Mouse (Mus musculus) stomach, embryonic 15.5 days (tissue): ENCODE data around the gene Nuf2. TPM values are rescaled to one million over a fixed set of nuclear protein-coding genes. Genes with fewer than 3 reads are reported as not detected.
"Not testable (repeated sequence)": the region's sequence is repeated elsewhere in the genome, so short reads cannot be mapped to it uniquely, and the experiment has no call there.

Experiments used
- ATAC-seq: fragments of 200-750 bp; cut with Nextera tagmentation; 2 replicates; pipeline ENCODE4 v1.8.0; 2017; ENCODE audit warnings: low read depth, moderate number of reproducible peaks, moderate TSS enrichment; ENCODE audit not compliant: insufficient read depth, low FRiP score
- H3K27ac ChIP-seq: fragments of 300-500 bp; sonication (generic); 2 replicates; pipeline ENCODE4 v1.5.1; 2015; ENCODE audit warnings: mild to moderate bottlenecking, inconsistent platforms
- H3K27me3 ChIP-seq: fragments of 300-500 bp; sonication (generic); replicated peaks from 2 replicates; pipeline ENCODE4 v1.6.1; 2015; ENCODE audit warnings: inconsistent platforms
- H3K36me3 ChIP-seq: fragments of 300-500 bp; sonication (generic); 2 replicates; pipeline ENCODE4 v1.6.1; 2015; ENCODE audit warnings: inconsistent platforms
- H3K4me1 ChIP-seq: fragments of 300-500 bp; sonication (generic); 2 replicates; pipeline ENCODE4 v1.6.1; 2015; ENCODE audit warnings: inconsistent platforms
- H3K4me2 ChIP-seq: fragments of 300-500 bp; sonication (generic); 2 replicates; pipeline ENCODE4 v1.6.1; 2015; ENCODE audit warnings: mild to moderate bottlenecking, inconsistent platforms
- H3K4me3 ChIP-seq: fragments of 300-500 bp; sonication (generic); replicated peaks from 2 replicates; pipeline ENCODE4 v1.5.1; 2015; ENCODE audit warnings: inconsistent platforms
- H3K9ac ChIP-seq: fragments of 300-500 bp; sonication (generic); 2 replicates; pipeline ENCODE4 v1.6.1; 2015; ENCODE audit warnings: inconsistent platforms
- H3K9me3 ChIP-seq: fragments of 300-500 bp; sonication (generic); 2 replicates; pipeline ENCODE4 v1.6.1; 2016; ENCODE audit warnings: inconsistent platforms
- WGBS: fragments of 180-500 bp; shearing (Covaris S2); methylation state at CpG from one replicate; pipeline ENCODE4 v1.1.7; 2015; 5-methylcytosine and 5-hydroxymethylcytosine counted together
- polyA plus RNA-seq: library from polyadenylated mRNA; unstranded; fragments of >200 nt; fragmentation: Nextera tagmentation; extraction: Ambion mirVana; gene quantifications from 2 replicates; pipeline ENCODE4 v1.2.1, GENCODE M21; 2015

Gene Nuf2
- polyA plus RNA-seq, 1 experiment from 2014 or later, result 49.5 TPM

GRCm38 (mm10) chr1:169517899-169518517 is 13.3 kb downstream of the Nuf2 start:
- not testable (repeated sequence) for ATAC-seq, H3K4me1 ChIP-seq, H3K4me3 ChIP-seq, H3K27me3 ChIP-seq, H3K9ac ChIP-seq, H3K9me3 ChIP-seq, H3K27ac ChIP-seq, H3K4me2 ChIP-seq
- WGBS, result 95% methylated on average over 7 of the region's 7 CpGs
- peaks cover 30% of the 10 kb centered on the region for H3K36me3 ChIP-seq

- H3K9me3 ChIP-seq, result no peaks in the 10 kb centered on the region
- no peak overlapping the region for H3K9ac ChIP-seq
- 95% methylated on average over 8 of the region's 8 CpGs for whole genome bisulfite sequencing
- H3K4me1 ChIP-seq, result no peaks in the 10 kb centered on the region
- ATAC-seq, result no peak
- no peak overlapping the region for H3K4me2 ChIP-seq
- H3K36me3 ChIP-seq, result peaks cover 24% of the 10 kb centered on the region
- no peak overlapping the region for H3K27ac ChIP-seq
- H3K27me3 ChIP-seq, result no peaks in the 10 kb centered on the region
- H3K4me3 ChIP-seq, result no peak overlapping the region
These were observed 13.8 kb downstream of the Nuf2 start for GRCm38 (mm10) chr1:169517376-169517892.

GRCm38 (mm10) chr1:169506354-169506753 is 24.9 kb downstream of the Nuf2 start:
- no peak overlapping the region for H3K27ac ChIP-seq
- no peak overlapping the region for H3K4me3 ChIP-seq
- WGBS, result 85% methylated on average over 6 of the region's 6 CpGs
- no peaks in the 10 kb centered on the region for H3K4me1 ChIP-seq
- H3K36me3 ChIP-seq, result peaks cover 37% of the 10 kb centered on the region
- H3K9me3 ChIP-seq, result no peaks in the 10 kb centered on the region
- no peak overlapping the region for H3K4me2 ChIP-seq
- no peak overlapping the region for H3K9ac ChIP-seq
- ATAC-seq, result no peak
- H3K27me3 ChIP-seq, result no peaks in the 10 kb centered on the region

GRCm38 (mm10) chr1:169502876-169503275 is 28.4 kb downstream of the Nuf2 start:
- Histone ChIP-seq H3K27ac (no peak overlapping the region), H3K9ac (no peak overlapping the region), H3K9me3 (no peaks in the 10 kb centered on the region), H3K4me1 (no peaks in the 10 kb centered on the region), H3K36me3 (peaks cover 39% of the 10 kb centered on the region), H3K4me3 (no peak overlapping the region), H3K27me3 (no peaks in the 10 kb centered on the region), H3K4me2 (no peak overlapping the region)
- no peak for ATAC-seq
- 85% methylated on average over 3 of the region's 3 CpGs for WGBS

- Histone ChIP-seq H3K27ac (no peak overlapping the region), H3K4me1 (no peaks in the 10 kb centered on the region), H3K36me3 (peaks cover 3% of the 10 kb centered on the region; the same call in 1 of the 2 replicates), H3K4me3 (no peak overlapping the region), H3K9me3 (no peaks in the 10 kb centered on the region), H3K27me3 (no peaks in the 10 kb centered on the region), H3K4me2 (no peak overlapping the region), H3K9ac (no peak overlapping the region)
- 61% methylated on average over 8 of the region's 8 CpGs for WGBS
- no peak for ATAC-seq
These were observed 35.6 kb downstream of the Nuf2 start for GRCm38 (mm10) chr1:169495621-169496020.

DNA sequence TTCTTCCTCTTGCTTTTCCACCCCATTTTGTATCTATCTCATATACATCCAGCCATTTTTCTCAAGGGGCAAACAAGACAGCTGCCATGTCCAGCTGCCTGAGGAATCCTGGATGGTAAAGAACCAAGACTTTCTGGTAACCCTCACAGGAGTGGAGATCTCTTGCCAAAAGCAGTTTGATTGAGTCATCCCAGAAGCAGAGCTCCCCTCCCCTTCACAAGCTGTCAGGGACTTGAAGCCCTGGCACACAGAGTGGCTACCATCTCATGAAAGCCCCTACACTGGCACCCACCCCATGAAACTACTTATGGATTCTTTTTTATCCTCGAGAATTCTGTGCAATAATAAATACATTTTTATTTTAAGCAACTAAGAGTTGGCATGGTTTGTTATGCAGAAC is 39.7 kb downstream of the Nuf2 start:
- no peak for ATAC-seq
- H3K27ac ChIP-seq, result no peak overlapping the region
- H3K4me2 ChIP-seq, result no peak overlapping the region
- no peaks in the 10 kb centered on the region for H3K36me3 ChIP-seq
- no peak overlapping the region for H3K9ac ChIP-seq
- no peaks in the 10 kb centered on the region for H3K4me1 ChIP-seq
- 81% methylated on average over 1 of the region's 1 CpGs for WGBS
- H3K4me3 ChIP-seq, result no peak overlapping the region
- no peaks in the 10 kb centered on the region for H3K27me3 ChIP-seq
- no peaks in the 10 kb centered on the region for H3K9me3 ChIP-seq

DNA sequence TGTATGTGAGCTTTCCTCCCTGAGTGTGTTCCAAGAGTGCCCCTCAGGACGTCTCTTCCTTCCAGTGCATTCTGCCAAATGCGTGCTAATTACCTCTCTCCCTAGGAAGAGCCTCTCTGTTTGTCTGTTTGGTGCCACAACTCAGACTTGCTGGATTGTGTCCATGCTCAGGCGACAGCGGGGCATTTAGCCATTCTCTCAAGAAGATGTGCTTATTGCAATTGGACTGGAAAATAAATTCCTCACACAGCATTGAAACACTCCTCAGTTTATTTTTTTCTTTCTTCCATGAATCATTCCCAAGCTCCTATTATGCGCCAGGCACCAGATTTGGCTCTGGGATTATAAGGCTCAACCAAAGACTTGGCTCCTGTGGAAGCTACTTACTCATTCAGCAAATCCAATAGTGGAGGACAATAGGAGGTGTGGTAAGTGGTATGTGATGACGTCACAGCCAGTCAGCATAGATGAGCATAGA is 45.8 kb downstream of the Nuf2 start:
- H3K4me1 ChIP-seq, result no peaks in the 10 kb centered on the region
- no peaks in the 10 kb centered on the region for H3K36me3 ChIP-seq
- no peak overlapping the region for H3K9ac ChIP-seq
- no peaks in the 10 kb centered on the region for H3K9me3 ChIP-seq
- WGBS, result 66% methylated on average over 6 of the region's 6 CpGs
- H3K27me3 ChIP-seq, result no peaks in the 10 kb centered on the region
- H3K27ac ChIP-seq, result no peak overlapping the region
- no peak overlapping the region for H3K4me3 ChIP-seq
- no peak for ATAC-seq
- H3K4me2 ChIP-seq, result no peak overlapping the region

- Histone ChIP-seq H3K36me3 (no peaks in the 10 kb centered on the region), H3K4me1 (no peaks in the 10 kb centered on the region), H3K9me3 (no peaks in the 10 kb centered on the region), H3K27me3 (no peaks in the 10 kb centered on the region), H3K27ac (no peak overlapping the region), H3K9ac (no peak overlapping the region), H3K4me3 (no peak overlapping the region), H3K4me2 (no peak overlapping the region)
- WGBS, result 66% methylated on average over 4 of the region's 4 CpGs
- ATAC-seq, result no peak
These were observed 46.7 kb downstream of the Nuf2 start for GRCm38 (mm10) chr1:169484565-169484964.

- no peak for ATAC-seq
- H3K27ac ChIP-seq, result no peak overlapping the region
- H3K4me1 ChIP-seq, result no peaks in the 10 kb centered on the region
- no peak overlapping the region for H3K4me3 ChIP-seq
- H3K9ac ChIP-seq, result no peak overlapping the region
- H3K9me3 ChIP-seq, result no peaks in the 10 kb centered on the region
- H3K4me2 ChIP-seq, result no peak overlapping the region
- H3K27me3 ChIP-seq, result no peaks in the 10 kb centered on the region
- H3K36me3 ChIP-seq, result no peaks in the 10 kb centered on the region
- WGBS, result 83% methylated on average over 6 of the region's 6 CpGs
These were observed 48.5 kb downstream of the Nuf2 start for GRCm38 (mm10) chr1:169482596-169483335.

- H3K4me3 ChIP-seq, result no peak overlapping the region
- no peaks in the 10 kb centered on the region for H3K9me3 ChIP-seq
- no peak overlapping the region for H3K9ac ChIP-seq
- no peak overlapping the region for H3K27ac ChIP-seq
- no peak overlapping the region for H3K4me2 ChIP-seq
- no peaks in the 10 kb centered on the region for H3K27me3 ChIP-seq
- ATAC-seq, result no peak
- H3K4me1 ChIP-seq, result no peaks in the 10 kb centered on the region
- 83% methylated on average over 3 of the region's 3 CpGs for WGBS
- H3K36me3 ChIP-seq, result no peaks in the 10 kb centered on the region
These were observed 60.1 kb downstream of the Nuf2 start for GRCm38 (mm10) chr1:169471185-169471584.

DNA sequence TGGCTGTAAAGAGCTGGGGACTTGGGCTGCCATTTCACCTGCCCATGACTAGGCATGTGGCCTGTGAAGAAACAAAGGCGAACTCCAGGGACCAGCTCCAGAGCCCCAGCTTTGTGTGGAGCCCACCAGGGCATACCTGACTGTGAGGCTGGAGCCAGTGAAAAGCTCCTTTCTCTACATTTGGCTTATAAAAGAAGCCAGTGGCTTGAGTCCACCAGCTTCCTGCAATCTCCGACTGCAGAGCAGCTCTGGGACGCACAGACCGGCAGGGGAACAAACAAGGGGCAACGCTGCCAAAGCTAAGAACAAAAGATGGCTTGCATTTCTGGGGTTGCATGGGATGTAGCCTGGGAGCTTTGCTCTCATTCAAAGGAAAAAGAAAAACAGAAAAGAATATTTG is 63.5 kb downstream of the Nuf2 start:
- Histone ChIP-seq H3K4me1 (no peaks in the 10 kb centered on the region), H3K4me3 (no peak overlapping the region), H3K4me2 (no peak overlapping the region), H3K27ac (no peak overlapping the region), H3K9ac (no peak overlapping the region), H3K27me3 (no peaks in the 10 kb centered on the region), H3K9me3 (no peaks in the 10 kb centered on the region), H3K36me3 (no peaks in the 10 kb centered on the region)
- no peak for ATAC-seq
- 63% methylated on average over 5 of the region's 5 CpGs for WGBS

- Histone ChIP-seq H3K4me2 (no peak overlapping the region), H3K4me1 (no peaks in the 10 kb centered on the region), H3K9ac (no peak overlapping the region), H3K27ac (no peak overlapping the region), H3K4me3 (no peak overlapping the region), H3K9me3 (no peaks in the 10 kb centered on the region), H3K27me3 (no peaks in the 10 kb centered on the region), H3K36me3 (no peaks in the 10 kb centered on the region)
- 82% methylated on average over 15 of the region's 15 CpGs for WGBS
- ATAC-seq, result no peak
These were observed 68.7 kb downstream of the Nuf2 start for GRCm38 (mm10) chr1:169462386-169463115.
